Mouse (Mus musculus): ENCODE results near the gene Gm9513.

The Gm9513 gene

GRCm38 (mm10) chr9:36475338-36475737, at the start of gene Gm9513:
Gm9513 (plus strand) TSS chr9:36475638.
- DNase-seq = no peak

GRCm38 (mm10) chr9:36431584-36431983, 43.9 kb upstream of the Gm9513 start, which contains the start of gene Gm7257:
Gm7257 (plus strand) TSS chr9:36431884.
- no peak for DNase-seq

- DNase-seq = no peak
These were observed 40.2 kb upstream of the Gm9513 start for GRCm38 (mm10) chr9:36435051-36435764.

GRCm38 (mm10) chr9:36494501-36495220, 19.2 kb downstream of the Gm9513 start:
- DNase-seq = no peak

GRCm38 (mm10) chr9:36495824-36496223, 20.4 kb downstream of the Gm9513 start:
- no peak for DNase-seq

GRCm38 (mm10) chr9:36504211-36504610, 28.8 kb downstream of the Gm9513 start:
- no peak for DNase-seq

Measured in kidney, postnatal 25 days (tissue).